Mouse (Mus musculus) thymus, postnatal 0 days (tissue): ENCODE measurements around the gene Arl15. TPM values are rescaled to one million over a fixed set of nuclear protein-coding genes. Genes with fewer than 3 reads are reported as not detected.

Experiments used
- DNase-seq: peaks from one replicate; pipeline ENCODE4 v3.0.0-alpha.2; 2015; ENCODE audit warnings: low spot score
- polyA plus RNA-seq: library from polyadenylated mRNA; unstranded; fragments of >200 nt; fragmentation: Nextera tagmentation; extraction: Ambion mirVana; gene quantifications from 2 replicates; pipeline ENCODE4 v1.2.1, GENCODE M21; 2015

The Arl15 gene
- polyA plus RNA-seq, 1 experiment from 2014 or later: 6.8 TPM

DNA sequence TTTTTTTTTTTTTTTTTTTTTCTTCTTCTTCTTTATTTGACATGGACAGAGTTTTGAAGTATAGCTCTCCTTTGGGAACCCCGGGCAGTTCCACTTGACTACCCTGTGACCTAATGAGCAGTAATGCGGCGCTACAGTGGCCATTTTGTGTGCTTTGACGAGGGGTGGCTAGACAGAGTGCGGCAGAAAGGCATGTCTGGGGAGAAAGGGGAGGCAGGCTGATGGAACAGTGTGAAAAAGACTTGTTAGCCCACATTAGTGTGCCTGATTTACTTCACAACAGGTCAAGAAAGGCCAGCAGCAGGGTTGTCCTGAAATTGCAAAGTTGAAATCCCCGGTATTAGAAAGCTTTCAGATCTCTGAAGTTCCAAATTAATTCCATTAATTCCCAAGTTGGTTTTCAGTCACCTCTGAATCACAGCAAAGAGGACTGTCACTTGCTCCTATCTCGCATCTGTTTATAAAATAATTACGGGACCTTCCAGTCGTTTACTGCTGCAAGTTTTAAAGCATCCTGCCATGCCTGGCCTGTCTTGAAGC is 187.2 kb downstream of the Arl15 start:
- DNase-seq: no peak

GRCm38 (mm10) chr13:113983633-113984032 is 189.3 kb downstream of the Arl15 start:
- no peak for DNase-seq

- DNase-seq: no peak
Observed at GRCm38 (mm10) chr13:113984491-113984890, 190.2 kb downstream of the Arl15 start.

- DNase-seq: no peak
Observed at GRCm38 (mm10) chr13:113986864-113987562, 192.7 kb downstream of the Arl15 start.

- DNase-seq: no peak
Observed at GRCm38 (mm10) chr13:113990247-113990646, 195.9 kb downstream of the Arl15 start.

DNA sequence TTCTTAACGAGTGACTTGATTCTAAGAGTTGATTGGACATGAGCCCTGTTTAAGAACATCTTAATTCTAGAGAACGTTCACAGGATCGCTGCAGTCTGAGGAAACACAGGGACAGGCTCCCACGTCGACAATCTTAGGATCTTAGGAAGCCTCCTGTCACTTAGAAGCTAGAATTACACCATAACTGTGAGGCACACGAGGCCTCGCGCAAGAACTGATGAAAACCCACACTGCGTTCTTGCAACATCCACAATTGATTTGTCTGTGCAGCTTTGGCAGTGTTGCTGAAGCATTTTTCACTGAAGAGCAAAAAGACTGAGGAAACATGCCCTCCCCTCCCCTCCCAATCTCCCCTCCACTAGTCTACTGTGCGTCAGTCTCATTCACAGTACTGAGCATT is 196.4 kb downstream of the Arl15 start:
- DNase-seq: no peak

GRCm38 (mm10) chr13:113993066-113993465 is 198.8 kb downstream of the Arl15 start:
- no peak for DNase-seq

DNA sequence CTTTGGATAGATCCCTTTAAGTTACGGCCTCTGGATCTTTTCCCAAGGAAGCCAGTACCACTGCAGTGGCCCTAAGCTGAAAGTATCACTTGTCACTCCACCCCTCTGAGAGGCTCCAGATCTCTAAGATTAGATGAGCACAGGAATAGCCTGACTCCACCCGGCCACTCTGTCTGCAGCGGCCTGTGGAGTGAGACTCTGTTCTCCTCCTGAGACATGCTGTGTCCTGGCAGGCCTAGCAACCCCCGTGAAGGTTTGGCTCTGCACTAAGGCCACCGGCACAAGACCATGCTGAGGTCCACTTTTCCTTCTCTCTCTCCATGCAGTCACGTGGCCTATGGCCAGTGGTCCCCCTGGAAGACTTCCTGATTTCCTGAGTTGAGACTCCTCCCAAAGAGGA is 200.3 kb downstream of the Arl15 start:
- no peak for DNase-seq

DNA sequence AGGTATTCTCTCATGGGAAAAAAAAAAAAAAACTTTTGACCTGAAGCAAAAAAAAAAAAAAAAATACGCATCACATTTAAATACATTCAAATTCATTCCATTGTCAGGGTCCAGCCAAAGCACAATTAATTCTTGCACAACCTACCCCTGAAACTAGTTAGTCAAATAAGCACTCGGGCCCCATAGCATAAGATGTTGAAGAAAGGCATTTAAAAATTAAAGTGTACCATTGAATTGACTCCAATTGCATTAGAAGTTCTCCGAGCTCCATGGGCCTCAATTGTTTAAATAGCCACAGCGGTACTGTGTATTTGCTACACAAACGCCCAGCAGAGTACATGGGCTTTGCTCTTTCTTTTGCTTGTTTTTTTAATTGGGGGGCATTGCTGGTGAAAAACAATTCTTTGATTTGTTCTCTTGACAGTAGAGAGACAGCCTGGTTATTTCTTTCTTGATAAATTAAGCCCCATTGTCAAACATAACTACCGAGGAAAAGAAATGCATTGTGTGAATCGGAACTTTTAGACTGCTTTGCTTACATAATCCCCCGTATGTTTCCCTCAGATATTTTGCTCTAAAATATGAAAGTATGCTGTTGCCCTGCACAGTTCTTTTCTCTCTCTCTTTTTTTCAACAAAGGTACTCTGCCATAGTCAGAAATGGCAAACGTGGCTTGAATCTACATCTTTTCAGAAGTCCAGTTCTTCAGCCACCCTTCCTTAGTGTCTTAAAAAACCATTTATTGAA is 201.4 kb downstream of the Arl15 start:
- DNase-seq: no peak

DNA sequence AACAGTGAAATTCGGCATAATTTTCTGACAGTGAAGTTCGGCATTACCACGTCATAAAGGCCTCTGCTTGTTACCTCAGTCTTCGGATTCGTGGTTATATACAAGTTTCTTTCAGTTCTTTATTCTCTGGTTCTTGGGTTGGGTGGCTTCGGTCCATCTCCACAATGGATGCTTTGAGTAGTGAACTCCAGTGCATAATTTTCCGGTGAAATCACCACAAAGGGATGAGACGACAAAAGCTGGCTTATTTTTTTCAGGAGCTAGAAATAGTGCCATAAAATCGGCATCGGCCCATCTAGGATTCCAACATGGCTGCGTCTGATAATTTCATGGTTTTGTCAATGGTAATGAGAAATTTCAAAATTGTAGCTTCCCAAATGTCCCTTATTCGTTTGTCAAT is 204.5 kb downstream of the Arl15 start:
- DNase-seq: no peak

GRCm38 (mm10) chr13:114003463-114003862 is 209.2 kb downstream of the Arl15 start:
- DNase-seq: no peak

DNA sequence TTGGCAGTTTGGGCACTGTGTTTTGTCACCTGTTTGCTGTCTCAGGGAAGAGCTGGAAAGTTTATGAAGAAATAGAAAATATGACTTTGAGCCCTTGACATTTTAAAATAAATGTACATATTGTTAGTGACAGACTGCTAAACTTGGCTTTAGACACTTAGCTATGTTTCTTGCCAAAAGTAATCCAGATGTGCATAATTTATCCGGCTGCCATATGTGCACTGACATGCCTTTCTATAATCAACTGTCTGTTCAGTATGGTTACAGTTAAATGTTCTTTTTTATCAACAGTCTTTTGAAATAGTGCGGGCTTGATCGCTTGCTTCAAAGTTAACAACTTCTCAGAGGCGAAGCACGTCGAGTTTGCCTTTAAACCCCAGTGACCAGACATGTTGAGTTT is 209.9 kb downstream of the Arl15 start:
- DNase-seq: no peak

- DNase-seq: no peak
Observed at GRCm38 (mm10) chr13:114009786-114010185, 215.5 kb downstream of the Arl15 start.

- DNase-seq: no peak
Observed at GRCm38 (mm10) chr13:114010521-114010920, 216.2 kb downstream of the Arl15 start.

DNA sequence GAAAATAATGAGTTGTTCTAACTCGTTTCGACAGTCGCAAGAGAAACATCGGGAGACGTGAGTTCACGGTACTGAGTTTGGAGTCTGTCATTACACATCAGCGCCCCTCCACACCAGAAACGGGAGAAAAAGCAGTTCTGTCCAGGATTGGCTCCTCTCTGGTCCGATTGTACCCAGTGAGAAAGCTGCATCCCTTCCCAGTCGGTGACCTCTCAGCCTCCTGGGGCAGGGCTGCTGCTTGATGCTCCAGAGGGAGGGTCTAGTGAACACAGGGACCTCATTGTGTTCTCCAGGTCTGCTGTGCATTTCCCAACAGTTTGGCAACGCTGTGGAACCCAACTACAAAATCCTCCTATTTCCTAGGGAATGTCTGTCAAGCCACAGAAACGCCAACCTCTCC is 216.7 kb downstream of the Arl15 start:
- no peak for DNase-seq

DNA sequence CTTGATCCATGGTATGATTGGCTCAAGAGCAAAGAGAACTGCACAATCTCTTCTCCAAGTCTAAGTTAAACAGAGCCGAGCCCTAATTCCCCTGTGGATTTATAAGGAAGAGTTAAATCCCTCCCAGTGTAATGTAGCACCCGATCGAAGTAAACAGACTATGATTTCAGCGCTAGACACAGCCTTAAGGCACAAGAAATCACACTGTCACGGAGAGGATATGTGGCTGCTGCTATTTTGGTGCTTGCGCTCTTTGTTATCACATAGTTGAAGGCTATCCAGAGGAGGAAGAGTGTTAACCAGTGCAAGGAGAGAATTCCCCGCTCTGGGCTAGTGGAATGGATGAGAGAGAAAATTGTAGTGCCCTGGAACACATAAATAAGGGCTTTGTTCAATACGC is 223.6 kb downstream of the Arl15 start:
- DNase-seq: no peak

DNA sequence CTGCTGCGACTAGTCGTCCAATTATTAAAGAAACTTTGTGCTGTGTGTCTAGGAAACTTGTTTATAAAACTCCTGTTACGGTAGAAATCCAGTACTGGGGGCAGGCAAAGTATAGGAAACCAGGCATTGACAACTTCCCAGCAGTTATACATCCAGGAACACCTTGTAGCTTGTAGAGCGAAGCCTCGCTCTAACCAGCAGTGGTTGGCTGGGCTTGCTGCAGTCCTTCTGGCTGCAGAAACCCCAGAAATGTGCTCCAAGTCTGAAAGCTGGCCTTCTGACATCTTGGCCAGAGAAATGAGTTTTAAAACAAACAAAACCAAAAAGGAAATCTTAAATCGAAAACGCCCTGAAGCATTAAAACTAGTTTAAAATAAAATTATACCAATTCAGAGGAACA is 229.2 kb downstream of the Arl15 start:
- no peak for DNase-seq

DNA sequence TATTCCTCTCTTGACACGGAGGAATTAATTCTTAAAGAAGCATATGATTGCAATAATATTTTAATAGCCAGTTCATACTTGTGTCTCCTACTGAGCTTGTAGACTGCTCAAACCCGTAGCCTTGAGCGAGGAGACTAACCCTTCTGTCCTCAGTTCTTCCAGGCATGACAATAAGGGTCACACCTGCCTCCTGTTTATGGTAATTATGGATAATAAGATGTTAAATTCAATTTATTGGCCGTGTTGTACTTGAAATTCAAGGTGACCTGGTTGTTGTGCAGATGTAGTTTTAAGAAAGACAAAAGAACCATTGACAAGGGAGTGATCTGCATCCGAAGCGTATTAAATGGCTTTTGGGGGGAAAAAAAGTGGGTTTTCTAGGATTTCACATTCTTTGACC is 232.0 kb downstream of the Arl15 start:
- DNase-seq: no peak

GRCm38 (mm10) chr13:114026751-114027150 is 232.4 kb downstream of the Arl15 start:
- DNase-seq: no peak

DNA sequence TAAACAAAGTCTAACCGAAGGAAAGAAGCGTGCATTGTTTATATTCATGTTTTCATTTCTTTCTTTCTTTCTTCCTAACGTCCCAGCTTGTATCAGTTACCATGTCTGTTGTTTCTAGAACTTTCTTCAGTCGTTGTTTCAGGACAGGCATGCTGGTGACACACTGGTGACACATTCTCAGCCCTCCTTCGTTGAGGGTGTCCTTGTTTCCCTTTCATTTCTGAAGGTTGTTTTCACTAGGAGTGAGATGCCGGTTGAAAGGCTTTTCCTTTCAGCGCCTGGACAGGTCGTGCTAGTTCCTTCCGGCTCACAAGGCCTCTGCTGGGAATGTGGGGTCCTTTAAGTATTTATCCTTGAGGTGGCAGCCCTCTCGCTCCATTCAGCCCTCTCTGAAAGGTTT is 253.8 kb downstream of the Arl15 start:
- no peak for DNase-seq

DNA sequence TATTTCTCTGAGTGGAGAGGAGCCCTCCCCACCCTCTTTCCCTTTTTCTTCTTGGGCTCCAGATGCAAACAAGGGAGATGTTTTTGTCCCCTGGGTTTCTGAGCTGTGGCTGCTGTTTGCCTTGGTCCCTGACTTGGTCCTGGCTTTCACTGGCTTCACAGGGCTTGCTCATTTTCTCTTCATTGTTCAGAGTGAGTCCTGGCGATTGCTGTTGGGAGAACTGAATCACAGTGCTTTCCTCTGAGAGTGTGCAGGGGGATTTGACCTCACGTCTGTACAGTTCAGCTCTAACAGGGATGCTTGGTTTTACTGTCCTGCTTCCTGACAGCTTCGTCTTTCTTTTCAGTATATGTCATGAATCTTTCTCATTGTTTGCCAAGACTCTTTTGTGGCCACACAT is 254.4 kb downstream of the Arl15 start:
- no peak for DNase-seq

DNA sequence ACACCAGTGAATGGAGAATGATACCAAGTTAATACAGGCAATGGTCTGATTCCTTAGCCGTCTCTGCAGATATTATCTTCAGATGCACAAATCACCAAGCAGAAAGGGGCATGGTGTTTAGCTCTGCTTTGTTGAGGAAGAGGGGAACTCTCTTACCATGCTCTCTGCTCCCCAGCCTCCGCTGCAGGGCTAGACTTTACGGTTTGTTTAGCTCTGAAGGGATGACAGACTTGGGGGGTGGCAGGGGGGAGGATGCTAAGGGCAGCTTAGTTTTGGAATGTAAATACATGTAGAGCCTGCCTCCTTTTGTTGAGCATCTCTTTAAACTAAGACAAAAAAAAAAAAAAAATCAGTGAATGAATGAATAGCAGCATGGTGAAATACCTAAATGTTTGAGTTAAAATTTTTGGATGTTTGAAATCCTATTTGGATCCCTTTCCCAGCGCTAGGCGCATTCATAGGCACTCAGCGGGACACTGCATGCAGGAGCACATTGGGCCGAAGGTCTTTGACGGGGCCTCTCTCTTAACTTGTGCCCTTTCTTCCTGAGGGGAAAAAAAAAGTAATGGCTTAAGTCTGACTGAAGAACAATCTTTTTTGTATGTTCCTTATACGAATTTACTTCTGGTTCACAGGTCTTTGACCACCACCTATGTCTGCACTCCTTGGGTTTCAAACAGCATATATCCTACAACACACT is 257.0 kb downstream of the Arl15 start:
- DNase-seq: no peak
